Mouse (Mus musculus): ENCODE data around the gene Lrrc46. TPM values are rescaled to one million over a fixed set of nuclear protein-coding genes. Genes with fewer than 3 reads are reported as not detected.
A peak's percentile ranks its signal among the peaks of the same experiment; 100 is the strongest.

Lrrc46 gene
- total RNA-seq (2022), result 1 to 10 TPM in 2 of 4 experiments, under 1 TPM in 2; 0.87 to 1.9 (median 1.3) TPM

GRCm38 (mm10) chr11:97041022-97041899 lies at the start of gene Lrrc46, which contains the start of gene Mrpl10:
Lrrc46 (minus strand) TSS chr11:97041407.
Mrpl10 (plus strand) TSS chr11:97041560.
- peak; percentile 75 to 81 for DNase-seq (ENCODE audit: low spot score in 2 of 2)

GRCm38 (mm10) chr11:97086365-97086764 lies 45.2 kb upstream of the Lrrc46 start:
- no peak for DNase-seq (ENCODE audit: low spot score in 2 of 2)

- DNase-seq (ENCODE audit: low spot score in 2 of 2), result no peak
Observed at GRCm38 (mm10) chr11:97084821-97085505, 43.8 kb upstream of the Lrrc46 start.

GRCm38 (mm10) chr11:97083401-97084140 lies 42.4 kb upstream of the Lrrc46 start:
- no peak for DNase-seq (ENCODE audit: low spot score in 2 of 2)

- peak; percentile 61 to 68 for DNase-seq (ENCODE audit: low spot score in 2 of 2)
Observed at GRCm38 (mm10) chr11:97082977-97083376, 41.8 kb upstream of the Lrrc46 start.

GRCm38 (mm10) chr11:97080291-97080690 lies 39.1 kb upstream of the Lrrc46 start:
- DNase-seq (ENCODE audit: low spot score in 2 of 2), result no peak

GRCm38 (mm10) chr11:97078751-97079150 lies 37.5 kb upstream of the Lrrc46 start:
- DNase-seq (ENCODE audit: low spot score in 2 of 2), result no peak

- DNase-seq (ENCODE audit: low spot score in 2 of 2), result no peak
Observed at GRCm38 (mm10) chr11:97074235-97074634, 33.0 kb upstream of the Lrrc46 start.

- peak in 1 of 2 experiments; percentile 68 for DNase-seq (ENCODE audit: low spot score in 2 of 2)
Observed at GRCm38 (mm10) chr11:97072533-97072932, 31.3 kb upstream of the Lrrc46 start.

GRCm38 (mm10) chr11:97071129-97071528 lies 29.9 kb upstream of the Lrrc46 start:
- DNase-seq (ENCODE audit: low spot score in 2 of 2), result no peak

- DNase-seq (ENCODE audit: low spot score in 2 of 2), result no peak
Observed at GRCm38 (mm10) chr11:97069770-97070169, 28.6 kb upstream of the Lrrc46 start.

GRCm38 (mm10) chr11:97069333-97069732 lies 28.1 kb upstream of the Lrrc46 start:
- no peak for DNase-seq (ENCODE audit: low spot score in 2 of 2)

- no peak for DNase-seq (ENCODE audit: low spot score in 2 of 2)
Observed at GRCm38 (mm10) chr11:97066656-97067360, 25.6 kb upstream of the Lrrc46 start.

GRCm38 (mm10) chr11:97065538-97066295 lies 24.5 kb upstream of the Lrrc46 start:
- no peak for DNase-seq (ENCODE audit: low spot score in 2 of 2)

- no peak for DNase-seq (ENCODE audit: low spot score in 2 of 2)
Observed at GRCm38 (mm10) chr11:97063921-97064295, 22.7 kb upstream of the Lrrc46 start.

GRCm38 (mm10) chr11:97063274-97063920 lies 22.2 kb upstream of the Lrrc46 start:
- DNase-seq (ENCODE audit: low spot score in 2 of 2), result peak in 1 of 2 experiments; percentile 40

GRCm38 (mm10) chr11:97052219-97052646 lies 11.0 kb upstream of the Lrrc46 start:
- DNase-seq (ENCODE audit: low spot score in 2 of 2), result no peak

GRCm38 (mm10) chr11:97050944-97051586 lies 9.9 kb upstream of the Lrrc46 start:
- DNase-seq (ENCODE audit: low spot score in 2 of 2), result no peak

Data from layer of hippocampus, adult 8-10 months (tissue).